Mouse (Mus musculus) megakaryocyte, embryonic 14.5 days (primary cell): ENCODE measurements around the gene Unc119b. TPM values are rescaled to one million over a fixed set of nuclear protein-coding genes. Genes with fewer than 3 reads are reported as not detected.
A peak's percentile ranks its signal among the peaks of the same experiment; 100 is the strongest.

ENCODE experiments used
- H3K27me3 ChIP-seq: replicated peaks from 2 replicates; pipeline ENCODE3; 2012; ENCODE audit warnings: inconsistent platforms
- H3K36me3 ChIP-seq: replicated peaks from 2 replicates; pipeline ENCODE3; 2012; ENCODE audit warnings: low read length, inconsistent platforms, mixed read lengths
- H3K4me1 ChIP-seq: 2 replicates; pipeline ENCODE4 v1.6.1; 2012; ENCODE audit warnings: inconsistent platforms
- H3K4me3 ChIP-seq: replicated peaks from 2 replicates; pipeline ENCODE3; 2012; ENCODE audit warnings: moderate library complexity, mild to moderate bottlenecking, inconsistent platforms
- H3K9me3 ChIP-seq: 2 replicates; pipeline ENCODE4 v1.6.1; 2012; ENCODE audit warnings: inconsistent platforms
- FLI1 ChIP-seq: IDR thresholded peaks from 2 replicates; pipeline ENCODE4 v1.6.1; 2012; ENCODE audit warnings: low read length, inconsistent platforms, mixed read lengths
- GATA1 ChIP-seq: IDR thresholded peaks from 3 replicates; pipeline ENCODE4 v1.6.1; 2012; ENCODE audit warnings: mixed read lengths, low read length, inconsistent platforms, borderline replicate concordance
- polyA plus RNA-seq: library from polyadenylated mRNA; stranded (reverse); fragments of >175 nt; gene quantifications from 2 replicates; pipeline ENCODE4 v1.2.3, GENCODE M21; 2012; ENCODE audit warnings: low replicate concordance; ENCODE audit not compliant: insufficient read depth

Gene Unc119b
- polyA plus RNA-seq: 13.4 and 25.4 TPM in 2 replicates

- Histone ChIP-seq H3K27me3 (peaks cover 12% of the 10 kb centered on the region), H3K9me3 (peaks cover 3% of the 10 kb centered on the region; the same call in 1 of the 2 replicates), H3K4me1 (peaks cover 24% of the 10 kb centered on the region), H3K36me3 (peaks cover 17% of the 10 kb centered on the region), H3K4me3 (peak within 1 kb of the TSS; percentile 95)
- TF ChIP-seq GATA1: no peak
- no peak for TF ChIP-seq FLI1
Observed at GRCm38 (mm10) chr5:115134234-115135165, at the start of gene Unc119b. Unc119b (minus strand) TSS chr5:115134975.

- no peaks in the 10 kb centered on the region for H3K36me3 ChIP-seq
- TF ChIP-seq GATA1: no peak
- TF ChIP-seq FLI1: no peak
- peaks cover 77% of the 10 kb centered on the region for H3K27me3 ChIP-seq
- peaks cover 5% of the 10 kb centered on the region; the same call in 1 of the 2 replicates for H3K9me3 ChIP-seq
- H3K4me3 ChIP-seq: no peak overlapping the region
- H3K4me1 ChIP-seq: peaks cover 64% of the 10 kb centered on the region
Observed at GRCm38 (mm10) chr5:115183482-115183881, 48.7 kb upstream of the Unc119b start.

- Histone ChIP-seq H3K27me3 (peaks cover 80% of the 10 kb centered on the region), H3K4me3 (no peak overlapping the region), H3K4me1 (peaks cover 59% of the 10 kb centered on the region), H3K36me3 (no peaks in the 10 kb centered on the region), H3K9me3 (0 out of 2 replicates have a peak, but pooled peaks cover 3% of the 10 kb centered on the region)
- TF ChIP-seq GATA1 (no peak), FLI1 (no peak)
Observed at GRCm38 (mm10) chr5:115182925-115183324, 48.1 kb upstream of the Unc119b start.

GRCm38 (mm10) chr5:115181248-115181940 lies 46.6 kb upstream of the Unc119b start:
- no peak for TF ChIP-seq FLI1
- TF ChIP-seq GATA1: no peak
- Histone ChIP-seq H3K36me3 (no peaks in the 10 kb centered on the region), H3K27me3 (peaks cover 85% of the 10 kb centered on the region), H3K4me3 (no peak overlapping the region), H3K4me1 (peaks cover 44% of the 10 kb centered on the region), H3K9me3 (0 out of 2 replicates have a peak, but pooled peaks cover 3% of the 10 kb centered on the region)

- no peaks in the 10 kb centered on the region for H3K36me3 ChIP-seq
- H3K9me3 ChIP-seq: 0 out of 2 replicates have a peak, but pooled peaks cover 3% of the 10 kb centered on the region
- H3K4me3 ChIP-seq: no peak overlapping the region
- TF ChIP-seq GATA1: no peak
- H3K27me3 ChIP-seq: peaks cover 79% of the 10 kb centered on the region
- peaks cover 34% of the 10 kb centered on the region for H3K4me1 ChIP-seq
Observed at GRCm38 (mm10) chr5:115179596-115179995, 44.8 kb upstream of the Unc119b start.

GRCm38 (mm10) chr5:115177866-115178265 lies 43.1 kb upstream of the Unc119b start:
- Histone ChIP-seq H3K4me3 (no peak overlapping the region), H3K27me3 (peaks cover 74% of the 10 kb centered on the region), H3K36me3 (no peaks in the 10 kb centered on the region), H3K9me3 (peaks cover 10% of the 10 kb centered on the region; the same call in 1 of the 2 replicates), H3K4me1 (peaks cover 23% of the 10 kb centered on the region)
- TF ChIP-seq GATA1: no peak
- no peak for TF ChIP-seq FLI1

- Histone ChIP-seq H3K27me3 (peaks cover 54% of the 10 kb centered on the region), H3K4me3 (no peak overlapping the region), H3K4me1 (peaks cover 11% of the 10 kb centered on the region), H3K9me3 (peaks cover 10% of the 10 kb centered on the region; the same call in 1 of the 2 replicates), H3K36me3 (no peaks in the 10 kb centered on the region)
- TF ChIP-seq FLI1 (no peak), GATA1 (no peak)
Observed at GRCm38 (mm10) chr5:115174554-115174953, 39.8 kb upstream of the Unc119b start.

GRCm38 (mm10) chr5:115170150-115170549 lies 35.4 kb upstream of the Unc119b start:
- H3K27me3 ChIP-seq: peaks cover 21% of the 10 kb centered on the region
- peaks cover 48% of the 10 kb centered on the region for H3K4me1 ChIP-seq
- no peak overlapping the region for H3K4me3 ChIP-seq
- H3K36me3 ChIP-seq: no peaks in the 10 kb centered on the region
- peaks cover 7% of the 10 kb centered on the region; the same call in 1 of the 2 replicates for H3K9me3 ChIP-seq
- TF ChIP-seq GATA1 (no peak), FLI1 (no peak)

GRCm38 (mm10) chr5:115168641-115169415 lies 34.1 kb upstream of the Unc119b start:
- no peak for TF ChIP-seq FLI1
- no peak for TF ChIP-seq GATA1
- no peak overlapping the region for H3K4me3 ChIP-seq
- H3K36me3 ChIP-seq: no peaks in the 10 kb centered on the region
- H3K27me3 ChIP-seq: peaks cover 11% of the 10 kb centered on the region
- peaks cover 2% of the 10 kb centered on the region; the same call in 1 of the 2 replicates for H3K9me3 ChIP-seq
- peaks cover 48% of the 10 kb centered on the region for H3K4me1 ChIP-seq
